16 mouse cellular contexts compared by ENCODE assay signal in genomic region chr11:97419540-97419900, GRCm38 (mm10). TPM values are rescaled to one million over a fixed set of nuclear protein-coding genes. Genes with fewer than 3 reads are reported as not detected.
DNase-seq lines count a peak whose midpoint lies in the region; TF ChIP-seq lines count a peak whose summit lies in the region.
"Had no signal": no experiment of that assay in that cellular context is flagged by ENCODE, and none has a peak within 500 bp of the region (broad histone marks: within the 10 kb centered on the region; RNA-seq: fewer than 3 reads in every experiment).

No protein-coding gene starts in this region.

- 67% methylated on average over 5 of the region's 5 CpGs for WGBS in olfactory bulb, adult 2 months
- 42% methylated on average over 5 of the region's 5 CpGs for WGBS in lung, adult 2 months

- peak overlapping the region; percentile 35 for H3K27ac ChIP-seq in gastrocnemius, adult 2 months
- H3K27ac ChIP-seq in left cerebral cortex, adult 2 months = peak overlapping the region; percentile 80
- peak overlapping the region; percentile 6; the same call in 1 of the 2 replicates for H3K27ac ChIP-seq in olfactory bulb, adult 2 months (ENCODE audit: insufficient read depth, low read depth, low read length)
- H3K27ac ChIP-seq: embryonic facial prominence, embryonic 12.5 days; hindbrain, embryonic 15.5 days; kidney, postnatal 0 days; limb, embryonic 15.5 days; midbrain, embryonic 10.5 days had no signal

- TF ChIP-seq POLR2A in olfactory bulb, adult 2 months (IDR thresholded peaks at IDR 0.05; ENCODE audit: insufficient read depth, low read depth, low read length) = no peak
- no peak for TF ChIP-seq POLR2A in lung, adult 2 months (IDR thresholded peaks at IDR 0.05; ENCODE audit: borderline replicate concordance, extremely low read depth, low read depth, low read length)

- peak; percentile 16 for DNase-seq in gastrocnemius, adult 2 months
- no peak for DNase-seq in gastrocnemius, postnatal 36 days
- no peak for DNase-seq in left cerebral cortex, adult 2 months (ENCODE audit: extremely low spot score in 1 of 2, low spot score in 2 of 2)
- DNase-seq in left cerebral cortex, postnatal 4 days = no peak
- peak; percentile 28 for DNase-seq in adipocyte (ENCODE audit: low spot score)
- no peak for DNase-seq in embryo, embryonic 9.5 days (ENCODE audit: extremely low spot score)
- DNase-seq in lung, adult 2 months = no peak
- DNase-seq: kidney, adult 11 months; lung, adult 18-20 months; lung, postnatal 36 days had no signal

- H3K4me1 ChIP-seq in olfactory bulb, adult 2 months (ENCODE audit: control insufficient read depth, insufficient read depth, low read length) = peaks cover 31% of the 10 kb centered on the region
- H3K4me1 ChIP-seq in lung, adult 2 months (ENCODE audit: control insufficient read depth, insufficient read depth, low read length) = peaks cover 2% of the 10 kb centered on the region; the same call in 1 of the 2 replicates

- no peak for TF ChIP-seq CTCF in gastrocnemius, adult 2 months (IDR thresholded peaks at IDR 0.05)
- no peak for TF ChIP-seq CTCF in left cerebral cortex, adult 2 months (IDR thresholded peaks at IDR 0.05)
- TF ChIP-seq CTCF in olfactory bulb, adult 2 months (IDR thresholded peaks at IDR 0.05; ENCODE audit: insufficient read depth, low read depth, low read length) = no peak
- no peak for TF ChIP-seq CTCF in lung, adult 2 months (IDR thresholded peaks at IDR 0.05; ENCODE audit: insufficient read depth, low read length)

- H3K4me3 ChIP-seq in gastrocnemius, adult 2 months = no peak overlapping the region
- no peak overlapping the region for H3K4me3 ChIP-seq in left cerebral cortex, adult 2 months
- H3K4me3 ChIP-seq in olfactory bulb, adult 2 months (ENCODE audit: insufficient read depth, low read depth, low read length) = no peak overlapping the region
- H3K4me3 ChIP-seq in lung, adult 2 months (replicated peaks; ENCODE audit: extremely low read depth, low read depth, low read length) = no peak overlapping the region
- H3K4me3 ChIP-seq: embryonic facial prominence, embryonic 12.5 days; hindbrain, embryonic 15.5 days; limb, embryonic 15.5 days; midbrain, embryonic 10.5 days had no signal

- intact Hi-C loops in gastrocnemius, adult 2 months (cut with DNase I) = no loop called here
- intact Hi-C loops in gastrocnemius, postnatal 36 days (cut with DNase I) = no loop called here
- intact Hi-C loops in left cerebral cortex, adult 2 months (cut with DNase I) = no loop called here
- intact Hi-C loops in left cerebral cortex, postnatal 4 days (cut with DNase I) = no loop called here

RNA-seq across cellular contexts. Expression of gene Arhgap23, which starts 4.2 kb away (rescaled TPM):
- 1 to 10 TPM; 5.9 to 7.5 TPM for total RNA-seq in gastrocnemius, adult 2 months (2021)
- 1 to 10 TPM; 5.4 to 6.6 TPM for total RNA-seq in gastrocnemius, postnatal 36 days (2021)
- 10 to 100 TPM; 64.4 to 78.6 TPM for total RNA-seq in left cerebral cortex, adult 2 months (2021)
- total RNA-seq in left cerebral cortex, postnatal 4 days (2021) = 100 to 1,000 TPM; 107 to 111 TPM
- not detected in 2 replicates for polyA plus RNA-seq in olfactory bulb, adult 2 months (2012; ENCODE audit: insufficient read depth, insufficient read length, low replicate concordance, missing spikeins)
- polyA plus RNA-seq in lung, adult 2 months (2012; rRNA removed) = 74.3 and 90.6 TPM in 2 replicates

RNA-seq across cellular contexts. Expression of gene Socs7, which starts 57.2 kb away (rescaled TPM):
- total RNA-seq in gastrocnemius, adult 2 months (2021) = 10 to 100 TPM; 43.2 to 48.6 TPM
- total RNA-seq in gastrocnemius, postnatal 36 days (2021) = 10 to 100 TPM; 42.0 to 43.4 TPM
- 10 to 100 TPM; 87.2 to 91.9 TPM for total RNA-seq in left cerebral cortex, adult 2 months (2021)
- total RNA-seq in left cerebral cortex, postnatal 4 days (2021) = 10 to 100 TPM; 70.6 to 71.8 TPM
- not detected in 2 replicates for polyA plus RNA-seq in olfactory bulb, adult 2 months (2012; ENCODE audit: insufficient read depth, insufficient read length, low replicate concordance, missing spikeins)
- polyA plus RNA-seq in lung, adult 2 months (2012; rRNA removed) = 9.8 and 11.3 TPM in 2 replicates

Comparison
In these comparisons a context has a peak if more than half of its experiments do, and no peak if none do; other contexts are left out.
1. DNase-seq: peak in gastrocnemius, adult 2 months (single experiment) and adipocyte (single experiment); none in gastrocnemius, postnatal 36 days (0 of 2), left cerebral cortex, adult 2 months (0 of 2), left cerebral cortex, postnatal 4 days (single experiment), embryo, embryonic 9.5 days (single experiment) and lung, adult 2 months (single experiment).
2. H3K27ac ChIP-seq: peak in every context shown above with its lines; median percentile 80 in left cerebral cortex, adult 2 months; 35 in gastrocnemius, adult 2 months; 6 in olfactory bulb, adult 2 months.
3. RNA of gene Arhgap23, which starts 4.2 kb away (total RNA-seq): 107 to 111 TPM in left cerebral cortex, postnatal 4 days and 64.4 to 78.6 TPM in left cerebral cortex, adult 2 months; 5.9 to 7.5 TPM in gastrocnemius, adult 2 months and 5.4 to 6.6 TPM in gastrocnemius, postnatal 36 days; every median in the first group is over 4 times any median in the second.